Mouse (Mus musculus): ENCODE data around the gene Nectin1. TPM values are rescaled to one million over a fixed set of nuclear protein-coding genes. Genes with fewer than 3 reads are reported as not detected.

The Nectin1 gene
- polyA plus RNA-seq (2015; fragmentation: Nextera tagmentation; extraction: Ambion mirVana), result 1.5 TPM in 2 replicates

- Histone ChIP-seq H3K4me2 (peak within 1 kb of the TSS; percentile 97), H3K27ac (replicated peaks) (peak within 1 kb of the TSS; percentile 81), H3K27me3 (replicated peaks) (peaks cover 39% of the 10 kb centered on the region), H3K9ac (peak within 1 kb of the TSS; percentile 87), H3K4me3 (peak within 1 kb of the TSS; percentile 78), H3K9me3 (no peaks in the 10 kb centered on the region), H3K4me1 (peaks cover 27% of the 10 kb centered on the region), H3K36me3 (no peaks in the 10 kb centered on the region)
- under 1% methylated on average over 41 of the region's 51 CpGs for whole genome bisulfite sequencing
- ATAC-seq (ENCODE audit: extremely low read depth, insufficient number of reproducible peaks, low FRiP score, low TSS enrichment), result peak; percentile 76; the same call in 1 of the 2 replicates
Observed at GRCm38 (mm10) chr9:43743647-43744137, at the start of gene Nectin1. Nectin1 (plus strand) TSS chr9:43743984.

- 10% methylated on average over 8 of the region's 8 CpGs for WGBS
- H3K9ac ChIP-seq, result no peak overlapping the region
- no peak overlapping the region for H3K27ac ChIP-seq (replicated peaks)
- H3K4me2 ChIP-seq, result no peak overlapping the region
- peaks cover 10% of the 10 kb centered on the region; the same call in 1 of the 2 replicates for H3K27me3 ChIP-seq (replicated peaks)
- no peaks in the 10 kb centered on the region for H3K4me1 ChIP-seq
- no peaks in the 10 kb centered on the region for H3K36me3 ChIP-seq
- no peak for ATAC-seq (ENCODE audit: extremely low read depth, insufficient number of reproducible peaks, low FRiP score, low TSS enrichment)
- H3K4me3 ChIP-seq, result no peak overlapping the region
- no peaks in the 10 kb centered on the region for H3K9me3 ChIP-seq
Observed at GRCm38 (mm10) chr9:43698080-43698712, 45.6 kb upstream of the Nectin1 start.

- no peaks in the 10 kb centered on the region for H3K36me3 ChIP-seq
- no peak overlapping the region for H3K9ac ChIP-seq
- no peak for ATAC-seq (ENCODE audit: extremely low read depth, insufficient number of reproducible peaks, low FRiP score, low TSS enrichment)
- no peak overlapping the region for H3K27ac ChIP-seq (replicated peaks)
- H3K9me3 ChIP-seq, result no peaks in the 10 kb centered on the region
- 76% methylated on average over 10 of the region's 10 CpGs for WGBS
- H3K27me3 ChIP-seq (replicated peaks), result peaks cover 10% of the 10 kb centered on the region; the same call in 1 of the 2 replicates
- no peak overlapping the region for H3K4me3 ChIP-seq
- no peaks in the 10 kb centered on the region for H3K4me1 ChIP-seq
- no peak overlapping the region for H3K4me2 ChIP-seq
Observed at GRCm38 (mm10) chr9:43698841-43699240, 44.9 kb upstream of the Nectin1 start.

- no peaks in the 10 kb centered on the region for H3K36me3 ChIP-seq
- peaks cover 10% of the 10 kb centered on the region; the same call in 1 of the 2 replicates for H3K27me3 ChIP-seq (replicated peaks)
- H3K27ac ChIP-seq (replicated peaks), result no peak overlapping the region
- ATAC-seq (ENCODE audit: extremely low read depth, insufficient number of reproducible peaks, low FRiP score, low TSS enrichment), result no peak
- H3K9ac ChIP-seq, result no peak overlapping the region
- WGBS, result 53% methylated on average over 11 of the region's 11 CpGs
- H3K4me1 ChIP-seq, result no peaks in the 10 kb centered on the region
- no peak overlapping the region for H3K4me2 ChIP-seq
- no peaks in the 10 kb centered on the region for H3K9me3 ChIP-seq
- H3K4me3 ChIP-seq, result no peak overlapping the region
Observed at GRCm38 (mm10) chr9:43699417-43700225, 44.2 kb upstream of the Nectin1 start.

- WGBS, result 71% methylated on average over 3 of the region's 3 CpGs
- no peak overlapping the region for H3K9ac ChIP-seq
- no peak overlapping the region for H3K27ac ChIP-seq (replicated peaks)
- no peak overlapping the region for H3K4me2 ChIP-seq
- no peaks in the 10 kb centered on the region for H3K9me3 ChIP-seq
- ATAC-seq (ENCODE audit: extremely low read depth, insufficient number of reproducible peaks, low FRiP score, low TSS enrichment), result no peak
- H3K27me3 ChIP-seq (replicated peaks), result peaks cover 10% of the 10 kb centered on the region; the same call in 1 of the 2 replicates
- no peaks in the 10 kb centered on the region for H3K36me3 ChIP-seq
- H3K4me3 ChIP-seq, result no peak overlapping the region
- H3K4me1 ChIP-seq, result no peaks in the 10 kb centered on the region
Observed at GRCm38 (mm10) chr9:43700226-43700579, 43.6 kb upstream of the Nectin1 start.

GRCm38 (mm10) chr9:43701748-43702147 is 42.0 kb upstream of the Nectin1 start:
- Histone ChIP-seq H3K9me3 (no peaks in the 10 kb centered on the region), H3K4me1 (no peaks in the 10 kb centered on the region), H3K4me3 (no peak overlapping the region), H3K36me3 (no peaks in the 10 kb centered on the region), H3K27ac (replicated peaks) (no peak overlapping the region), H3K9ac (no peak overlapping the region), H3K27me3 (replicated peaks) (peaks cover 10% of the 10 kb centered on the region; the same call in 1 of the 2 replicates), H3K4me2 (no peak overlapping the region)
- ATAC-seq (ENCODE audit: extremely low read depth, insufficient number of reproducible peaks, low FRiP score, low TSS enrichment), result no peak

GRCm38 (mm10) chr9:43707571-43707970 is 36.2 kb upstream of the Nectin1 start:
- no peaks in the 10 kb centered on the region for H3K4me1 ChIP-seq
- peaks cover 6% of the 10 kb centered on the region; the same call in 1 of the 2 replicates for H3K27me3 ChIP-seq (replicated peaks)
- ATAC-seq (ENCODE audit: extremely low read depth, insufficient number of reproducible peaks, low FRiP score, low TSS enrichment), result no peak
- H3K9me3 ChIP-seq, result no peaks in the 10 kb centered on the region
- no peak overlapping the region for H3K27ac ChIP-seq (replicated peaks)
- H3K4me3 ChIP-seq, result no peak overlapping the region
- no peaks in the 10 kb centered on the region for H3K36me3 ChIP-seq
- no peak overlapping the region for H3K9ac ChIP-seq
- WGBS, result 54% methylated on average over 4 of the region's 4 CpGs
- no peak overlapping the region for H3K4me2 ChIP-seq

- H3K4me3 ChIP-seq, result no peak overlapping the region
- H3K4me1 ChIP-seq, result no peaks in the 10 kb centered on the region
- no peak overlapping the region for H3K4me2 ChIP-seq
- peaks cover 6% of the 10 kb centered on the region; the same call in 1 of the 2 replicates for H3K27me3 ChIP-seq (replicated peaks)
- no peak; the same call in 1 of the 2 replicates for ATAC-seq (ENCODE audit: extremely low read depth, insufficient number of reproducible peaks, low FRiP score, low TSS enrichment)
- 68% methylated on average over 2 of the region's 2 CpGs for WGBS
- H3K27ac ChIP-seq (replicated peaks), result no peak overlapping the region
- H3K9ac ChIP-seq, result no peak overlapping the region
- no peaks in the 10 kb centered on the region for H3K36me3 ChIP-seq
- H3K9me3 ChIP-seq, result no peaks in the 10 kb centered on the region
Observed at GRCm38 (mm10) chr9:43708715-43709114, 35.1 kb upstream of the Nectin1 start.

- Histone ChIP-seq H3K36me3 (no peaks in the 10 kb centered on the region), H3K27me3 (replicated peaks) (peaks cover 21% of the 10 kb centered on the region), H3K4me3 (no peak overlapping the region), H3K4me1 (no peaks in the 10 kb centered on the region), H3K9ac (no peak overlapping the region), H3K4me2 (no peak overlapping the region), H3K9me3 (no peaks in the 10 kb centered on the region), H3K27ac (replicated peaks) (no peak overlapping the region)
- WGBS, result 58% methylated on average over 3 of the region's 3 CpGs
- no peak for ATAC-seq (ENCODE audit: extremely low read depth, insufficient number of reproducible peaks, low FRiP score, low TSS enrichment)
Observed at GRCm38 (mm10) chr9:43713432-43713831, 30.4 kb upstream of the Nectin1 start.

GRCm38 (mm10) chr9:43719407-43719839 is 24.4 kb upstream of the Nectin1 start:
- H3K4me3 ChIP-seq, result no peak overlapping the region
- H3K27ac ChIP-seq (replicated peaks), result no peak overlapping the region
- H3K27me3 ChIP-seq (replicated peaks), result peaks cover 16% of the 10 kb centered on the region
- ATAC-seq (ENCODE audit: extremely low read depth, insufficient number of reproducible peaks, low FRiP score, low TSS enrichment), result no peak
- 59% methylated on average over 4 of the region's 4 CpGs for WGBS
- no peak overlapping the region for H3K9ac ChIP-seq
- H3K9me3 ChIP-seq, result no peaks in the 10 kb centered on the region
- H3K36me3 ChIP-seq, result no peaks in the 10 kb centered on the region
- H3K4me1 ChIP-seq, result peaks cover 3% of the 10 kb centered on the region; the same call in 1 of the 2 replicates
- H3K4me2 ChIP-seq, result no peak overlapping the region

- Histone ChIP-seq H3K9me3 (no peaks in the 10 kb centered on the region), H3K36me3 (no peaks in the 10 kb centered on the region), H3K4me2 (no peak overlapping the region), H3K4me3 (no peak overlapping the region), H3K27me3 (replicated peaks) (peaks cover 19% of the 10 kb centered on the region), H3K9ac (no peak overlapping the region), H3K27ac (replicated peaks) (no peak overlapping the region), H3K4me1 (peaks cover 3% of the 10 kb centered on the region; the same call in 1 of the 2 replicates)
- 55% methylated on average over 1 of the region's 1 CpGs for WGBS
- no peak for ATAC-seq (ENCODE audit: extremely low read depth, insufficient number of reproducible peaks, low FRiP score, low TSS enrichment)
Observed at GRCm38 (mm10) chr9:43720046-43720445, 23.7 kb upstream of the Nectin1 start.

Data from heart, embryonic 13.5 days (tissue).